Mouse (Mus musculus) left cerebral cortex, postnatal 36 days (tissue): Measurements from ENCODE around the gene Clic5. TPM values are rescaled to one million over a fixed set of nuclear protein-coding genes. Genes with fewer than 3 reads are reported as not detected.

Source experiments
- DNase-seq, 2 experiments: peaks; one replicate each; pipeline ENCODE4 v3.0.0; 2021 to 2022; ENCODE audit warnings: low spot score in 2 of 2, mixed read lengths in 1 of 2
- intact Hi-C: fragments of 180-260 bp; cut with DNase I; formaldehyde crosslinking; loops from one replicate; pipeline ENCODE4 v1.15.1; 2025
- total RNA-seq, 2 experiments: library from RNA; stranded (reverse); gene quantifications; 2 replicates each; pipeline ENCODE4 v1.2.3; 2021

The Clic5 gene
- total RNA-seq, 2 experiments from 2014 or later: 4.0 to 4.8 TPM

DNA sequence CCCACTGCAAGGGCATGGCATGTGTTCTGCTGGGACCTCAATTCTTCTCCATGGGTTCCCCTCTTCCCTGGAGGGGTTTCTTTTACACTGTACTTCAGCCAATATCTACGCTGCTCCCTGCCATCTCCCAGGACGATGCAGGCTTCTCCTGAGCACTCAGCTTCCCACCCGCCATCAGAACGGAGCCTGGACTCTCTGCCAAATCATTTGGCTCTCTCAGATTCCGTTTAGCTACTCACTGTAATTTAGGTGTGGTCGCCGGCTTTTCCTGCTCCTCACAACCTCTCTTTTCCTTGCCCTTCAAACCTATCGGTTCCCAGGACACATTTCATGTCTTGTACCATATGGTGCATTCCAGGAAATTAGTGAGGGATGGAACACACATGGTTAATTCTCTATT, 66.3 kb downstream of the Clic5 start:
- no peak for DNase-seq
- intact Hi-C loops: loop anchor here (10.0 kb wide), 1 partner anchor 370 kb away; no protein-coding TSS in a partner anchor

DNA sequence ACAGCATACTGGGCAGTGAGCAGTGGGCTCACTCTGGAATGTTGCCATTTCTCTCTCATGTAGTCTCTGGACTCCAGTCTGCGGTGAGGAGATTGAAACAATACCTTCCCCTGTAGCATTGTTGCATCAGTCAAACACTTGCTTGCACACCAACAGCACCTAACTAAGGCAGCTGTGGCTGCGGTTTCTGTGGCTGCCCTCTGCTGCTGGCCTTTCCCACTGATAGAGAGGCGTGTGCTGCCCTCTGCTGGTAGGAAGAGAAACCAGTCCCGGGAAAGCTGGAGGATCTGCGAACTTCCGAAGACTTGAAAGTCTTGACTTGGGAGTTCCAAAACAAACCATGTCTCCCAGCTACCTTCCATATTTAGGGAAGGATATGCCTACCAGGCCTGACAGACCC, 68.2 kb downstream of the Clic5 start:
- intact Hi-C loops: loop anchor here (2.0 to 10.0 kb wide), 2 partner anchors 106 to 372 kb away; no protein-coding TSS in a partner anchor
- peak; percentile 45 to 59 for DNase-seq

DNA sequence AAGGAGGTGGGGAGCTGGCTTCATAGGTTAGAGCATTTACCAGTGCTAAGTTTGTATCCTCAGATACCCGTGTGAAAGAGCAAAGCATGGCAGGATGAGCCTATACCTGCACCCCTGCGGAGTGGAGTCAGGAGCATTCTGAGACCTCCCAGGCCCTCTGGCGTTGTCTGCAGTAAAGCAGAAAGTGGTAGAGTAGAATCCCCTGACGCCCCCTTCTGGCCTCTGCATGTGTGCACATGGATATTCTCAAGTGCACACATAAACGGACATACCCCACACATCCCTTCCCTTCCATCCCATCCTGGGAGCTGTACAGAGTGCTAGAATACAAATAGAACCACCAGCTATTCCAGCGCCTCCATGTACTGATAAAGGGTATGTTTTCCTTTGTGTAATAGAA, 70.9 kb downstream of the Clic5 start:
- intact Hi-C loops: loop anchor here (10.0 kb wide), 1 partner anchor 374 kb away; no protein-coding TSS in a partner anchor

DNA sequence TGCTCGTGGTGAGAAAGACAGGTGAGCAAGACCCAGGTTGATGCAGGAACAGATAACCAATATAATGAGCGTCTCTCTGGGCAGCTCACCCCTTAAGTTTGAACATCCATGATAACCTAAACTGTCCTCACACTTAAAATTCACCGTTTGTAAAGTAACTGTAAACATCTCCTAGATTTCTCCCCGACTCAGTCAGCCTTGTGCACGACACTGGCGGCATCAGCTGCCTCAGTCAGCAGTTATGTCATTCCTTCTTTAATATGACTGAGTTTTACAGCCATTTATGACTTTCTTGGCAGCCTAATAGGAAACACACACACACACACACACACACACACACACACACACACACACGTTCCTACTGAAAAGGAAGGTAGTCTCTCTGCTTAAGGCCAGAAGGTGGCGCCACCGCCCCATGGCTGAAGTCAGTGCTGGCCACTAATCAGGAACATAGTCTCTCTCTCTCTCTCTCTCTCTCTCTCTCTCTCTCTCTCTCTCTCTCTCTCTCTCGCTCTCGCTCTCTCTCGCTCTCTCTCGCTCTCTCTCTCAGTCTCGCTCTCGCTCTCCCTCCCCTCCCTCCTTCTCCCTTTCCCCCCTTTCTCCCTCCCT, 73.3 kb downstream of the Clic5 start:
- DNase-seq: peak; percentile 47 to 52
- intact Hi-C loops: loop anchor here (5.0 to 10.0 kb wide), 5 partner anchors 473 to 1143 kb away; no protein-coding TSS in a partner anchor

More for the DNA sequence above, 70.9 kb downstream of the Clic5 start:
- no peak for DNase-seq

DNA sequence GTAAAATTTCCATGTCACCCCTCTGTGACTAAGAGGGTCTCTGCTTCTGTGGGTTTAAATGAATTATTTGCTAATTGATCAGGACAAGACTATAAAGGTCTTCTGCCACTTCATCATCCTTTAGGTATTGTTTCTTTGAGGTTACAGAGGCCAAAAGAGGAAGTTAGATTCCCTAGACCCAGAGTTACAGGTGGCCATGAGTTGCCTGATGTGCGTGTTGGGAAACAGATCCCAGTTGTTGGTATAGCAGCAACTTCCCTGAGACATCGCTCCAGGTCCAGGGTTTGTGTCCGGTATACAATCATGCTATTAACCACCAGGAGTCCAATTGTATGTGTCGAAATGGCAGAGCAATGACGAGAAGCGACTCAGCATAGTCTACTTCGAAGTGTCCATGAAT, 81.7 kb downstream of the Clic5 start:
- no peak for DNase-seq
- intact Hi-C loops: no loop called here

DNA sequence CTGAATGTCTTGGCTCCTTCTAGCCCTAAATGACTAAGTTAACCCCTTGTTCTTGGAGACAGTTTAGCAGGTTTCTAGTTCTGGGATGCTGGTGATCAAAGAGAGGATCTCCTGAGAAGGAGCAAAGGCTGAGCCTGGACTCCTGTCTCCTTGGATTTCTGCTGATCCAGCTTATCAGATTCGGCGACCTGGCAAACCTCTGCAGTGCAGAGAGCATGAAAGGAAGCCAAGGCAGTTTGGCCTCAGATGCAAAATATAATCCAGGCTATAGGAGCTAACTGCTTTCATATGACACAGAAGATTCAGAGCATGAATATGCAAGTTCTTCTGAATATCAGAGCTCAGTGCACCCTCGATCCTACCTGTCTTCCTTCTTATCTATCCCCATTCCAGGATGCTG, 83.0 kb downstream of the Clic5 start:
- no peak for DNase-seq
- intact Hi-C loops: no loop called here

DNA sequence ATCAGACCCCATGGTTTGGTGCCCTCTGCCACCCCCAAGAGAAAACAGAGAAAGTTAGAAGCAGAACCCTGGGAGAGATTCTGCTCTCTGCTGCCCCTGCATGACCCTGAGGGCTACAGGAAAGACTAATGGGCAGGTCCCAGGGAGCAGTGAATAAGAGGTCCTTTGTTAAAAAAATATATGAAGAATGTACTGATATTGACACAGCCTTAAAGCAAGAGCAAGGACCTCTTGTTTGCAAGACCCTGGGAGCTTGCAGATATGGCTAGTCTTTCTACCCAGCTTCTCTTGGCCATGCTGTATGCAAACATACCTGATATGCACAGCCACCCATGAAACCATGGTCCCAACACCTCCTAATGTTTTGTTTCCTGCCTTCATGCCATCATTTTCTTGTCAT, 86.4 kb downstream of the Clic5 start:
- no peak for DNase-seq
- intact Hi-C loops: no loop called here

DNA sequence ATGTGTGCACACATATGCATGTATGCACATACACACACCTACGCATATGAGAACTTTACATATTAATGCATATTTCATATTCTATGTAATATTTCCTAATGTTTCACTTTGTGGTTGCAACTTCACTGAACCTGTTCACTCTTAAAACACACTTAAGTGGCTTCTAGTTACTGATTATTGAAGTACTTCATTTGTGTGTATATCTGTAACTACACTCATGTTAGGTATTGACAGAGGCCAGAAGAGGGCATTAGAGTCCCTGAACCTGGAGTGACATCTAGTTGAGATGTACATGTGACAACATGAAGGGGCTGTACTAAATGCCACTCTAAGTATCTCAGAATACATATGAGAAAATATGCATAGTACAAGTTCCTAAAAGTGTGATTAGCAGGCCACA, 99.9 kb downstream of the Clic5 start:
- intact Hi-C loops: no loop called here
- DNase-seq: no peak

DNA sequence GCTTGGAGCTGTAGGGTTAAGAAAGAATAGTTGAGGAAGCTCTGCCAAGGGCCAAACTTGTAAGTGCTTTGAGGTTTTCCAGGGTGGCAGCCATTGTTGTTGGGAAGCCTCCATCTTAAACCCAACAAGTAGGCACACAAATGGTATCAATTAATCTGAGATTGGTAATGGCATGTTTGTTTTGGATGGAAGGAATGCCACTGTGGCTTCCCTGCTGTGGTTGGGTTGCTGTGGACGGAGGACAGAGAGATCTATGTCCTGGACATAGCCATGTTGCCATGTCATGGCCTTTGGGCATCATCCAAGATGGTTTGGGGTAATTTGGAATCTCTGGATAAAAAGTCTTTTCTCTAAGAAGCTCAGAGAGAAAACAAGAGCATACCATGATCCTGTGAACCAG, 108.8 kb downstream of the Clic5 start:
- no peak for DNase-seq
- intact Hi-C loops: no loop called here

DNA sequence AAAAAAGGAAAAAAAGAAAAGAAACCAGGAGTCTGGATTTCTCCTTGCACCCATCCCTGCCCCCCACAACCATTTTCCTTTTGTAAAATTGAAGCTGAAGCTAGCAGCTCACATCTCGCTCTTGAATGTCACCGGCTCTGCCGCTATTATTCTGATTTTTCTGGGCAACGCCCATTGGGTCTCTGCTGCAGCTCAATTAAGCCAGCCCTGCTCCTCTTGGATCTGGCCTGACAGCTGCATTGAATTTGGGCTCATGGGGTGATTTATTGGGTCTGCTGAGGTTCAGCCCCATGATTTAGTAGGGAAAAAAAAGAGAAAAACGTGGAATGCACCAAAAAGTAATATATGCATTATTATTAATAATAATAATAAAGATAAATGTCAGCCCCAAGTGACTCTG, 111.9 kb downstream of the Clic5 start:
- intact Hi-C loops: no loop called here
- no peak for DNase-seq

DNA sequence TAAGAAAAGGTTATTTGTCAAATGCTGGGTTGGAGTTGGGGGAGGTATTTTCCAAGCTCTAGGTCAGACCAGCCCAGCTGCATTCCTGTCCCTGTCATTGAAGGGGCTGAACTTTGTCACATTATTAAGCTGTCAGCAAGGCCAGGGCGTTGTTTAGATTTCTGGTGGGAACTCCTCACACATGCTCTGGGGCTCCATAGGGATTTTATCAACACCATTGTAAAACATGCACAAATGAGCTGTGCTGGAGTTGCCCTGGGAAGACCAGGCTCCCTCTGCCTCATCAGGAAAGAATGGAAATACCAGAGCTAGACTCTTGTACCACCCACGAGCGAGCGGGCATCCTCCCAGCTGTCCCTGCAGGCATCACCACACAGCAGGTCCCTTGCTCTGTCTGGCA, 112.3 kb downstream of the Clic5 start:
- intact Hi-C loops: no loop called here
- DNase-seq: no peak

DNA sequence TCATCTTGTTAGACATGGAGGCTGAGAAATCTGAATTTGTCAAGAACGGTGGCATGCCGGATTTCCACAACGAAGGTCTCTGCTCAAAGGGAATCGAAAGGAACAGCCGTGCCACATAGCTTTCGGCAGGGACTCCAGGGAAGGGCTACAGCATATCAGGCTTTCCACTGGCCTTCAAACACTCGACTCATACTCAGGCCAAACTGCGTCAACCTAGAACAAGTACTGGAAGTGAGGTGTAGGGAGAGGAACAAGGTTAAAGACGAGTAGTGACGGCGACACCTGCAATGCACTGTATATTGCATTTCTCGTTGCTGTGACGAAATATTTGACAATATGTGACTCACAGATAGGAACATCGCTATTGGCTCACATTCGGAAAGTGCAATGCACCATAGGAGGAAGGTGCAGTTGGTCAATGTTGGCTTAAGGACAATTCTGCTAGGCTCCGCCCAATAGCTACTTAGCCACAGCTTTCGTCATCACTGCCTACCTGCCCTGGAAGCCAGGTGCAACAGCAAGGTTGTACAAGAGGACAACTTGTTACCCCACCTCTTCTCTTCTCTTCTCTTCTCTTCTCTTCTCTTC, 112.9 kb downstream of the Clic5 start:
- DNase-seq: no peak
- intact Hi-C loops: no loop called here

DNA sequence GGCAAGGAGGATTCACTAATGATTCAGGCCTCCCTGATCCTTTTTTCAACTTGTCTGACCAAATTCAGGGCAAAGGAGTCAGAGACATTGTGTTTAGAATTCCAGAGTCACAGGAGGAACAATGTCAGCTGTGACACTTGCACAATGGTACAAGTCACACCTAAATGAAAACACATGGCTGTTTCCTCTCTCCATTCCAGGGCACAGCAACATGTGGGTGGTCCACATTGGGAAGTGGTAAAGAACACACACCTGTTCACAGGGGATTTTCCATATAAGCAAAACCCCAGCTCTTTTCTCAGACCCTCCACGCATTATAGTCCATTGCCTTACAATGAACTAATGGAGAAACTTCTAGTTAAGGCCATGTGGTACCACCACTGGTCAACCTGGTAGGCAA, 115.7 kb downstream of the Clic5 start:
- intact Hi-C loops: no loop called here
- no peak for DNase-seq

DNA sequence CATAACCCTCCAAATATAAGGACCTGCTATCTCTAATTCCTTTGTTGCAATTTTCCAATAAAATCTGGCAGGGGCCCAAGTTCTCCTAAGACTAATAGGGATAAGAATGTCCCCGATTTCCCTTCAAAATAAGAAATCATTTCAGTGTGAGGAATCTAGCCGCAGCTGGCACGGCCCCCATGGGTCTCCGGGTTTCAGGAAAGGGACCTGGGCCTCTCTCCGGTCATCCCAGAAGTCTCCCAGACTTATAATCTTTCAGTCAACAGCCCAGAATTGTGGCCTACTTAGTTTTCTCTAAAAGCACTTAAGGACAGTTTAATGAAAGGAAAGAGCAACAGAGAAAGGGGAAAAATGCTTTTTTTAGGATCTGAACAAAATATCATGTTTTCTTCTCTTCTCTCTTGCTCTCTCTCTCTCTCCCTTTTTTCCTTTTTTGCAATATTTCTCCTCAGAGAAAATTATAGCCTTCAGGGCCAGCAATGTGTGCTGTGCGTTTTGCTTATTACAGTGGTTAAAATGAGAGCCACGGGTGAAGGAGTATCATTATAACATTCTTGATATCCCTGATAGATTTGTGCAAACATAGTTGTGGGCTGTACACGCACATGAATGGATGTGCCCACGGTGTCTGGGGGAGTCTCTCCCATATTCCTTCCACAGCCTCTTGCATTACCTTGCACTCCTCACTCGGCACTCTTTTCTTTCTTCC, 121.7 kb downstream of the Clic5 start:
- no peak for DNase-seq
- intact Hi-C loops: no loop called here

DNA sequence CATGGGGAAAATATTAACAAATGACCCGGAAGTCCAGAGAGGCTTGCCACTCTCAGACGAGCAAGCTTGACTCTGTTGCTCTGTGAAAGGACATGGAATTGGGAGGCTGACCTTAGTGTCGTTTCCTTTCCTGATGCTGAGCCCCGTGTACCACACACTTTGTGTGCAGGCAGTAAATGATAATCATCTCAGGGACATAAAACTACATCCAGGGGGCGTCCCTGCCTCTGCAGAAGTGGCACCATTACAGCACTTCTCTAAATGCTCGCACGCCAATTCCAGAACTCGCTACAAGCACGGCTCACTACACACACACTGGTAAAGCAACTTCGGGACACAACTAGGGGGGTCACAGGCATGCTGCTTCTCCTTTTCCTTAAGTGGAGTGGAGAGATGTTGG, 136.9 kb downstream of the Clic5 start:
- intact Hi-C loops: no loop called here
- DNase-seq: no peak

DNA sequence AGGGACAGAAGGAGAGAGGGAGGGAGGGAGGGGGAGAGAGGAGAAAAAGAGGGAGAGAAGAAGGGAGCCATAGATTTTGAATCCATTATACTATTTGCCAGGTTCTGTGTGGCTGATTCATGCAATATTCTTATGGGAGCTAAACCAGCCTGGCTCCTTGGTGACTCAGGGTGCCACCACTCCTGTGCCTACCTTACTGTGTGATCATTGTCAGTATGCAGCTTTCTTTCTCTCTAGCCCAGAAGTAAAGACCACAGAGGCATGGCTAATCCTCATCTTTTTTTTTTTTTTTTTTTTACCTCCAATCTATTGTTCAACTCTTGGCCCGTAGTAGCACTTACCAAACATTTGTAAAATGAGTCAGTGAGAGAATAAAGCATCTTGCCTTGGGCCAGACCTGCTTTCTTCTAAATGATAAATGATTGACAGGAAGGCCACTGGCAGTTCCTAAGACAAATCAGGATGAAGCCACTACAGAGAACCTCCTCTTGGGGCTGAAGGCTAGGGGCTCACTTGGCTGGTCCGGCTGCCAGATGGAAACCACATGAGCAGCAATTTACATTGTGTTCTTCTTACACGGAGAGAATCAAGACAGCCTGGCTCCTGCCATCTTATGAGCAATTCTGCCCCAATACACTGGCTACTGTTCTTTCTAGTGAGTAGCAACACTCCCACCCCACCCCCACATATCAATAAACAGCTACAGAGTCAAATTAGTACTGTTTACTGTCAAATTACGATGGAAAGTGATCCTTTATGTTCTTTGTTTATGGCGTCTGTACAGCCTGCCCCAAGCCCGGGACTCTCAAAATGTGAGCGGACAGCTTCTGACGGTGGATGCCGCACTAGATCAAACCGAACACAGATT, 139.1 kb downstream of the Clic5 start:
- no peak for DNase-seq
- intact Hi-C loops: no loop called here

DNA sequence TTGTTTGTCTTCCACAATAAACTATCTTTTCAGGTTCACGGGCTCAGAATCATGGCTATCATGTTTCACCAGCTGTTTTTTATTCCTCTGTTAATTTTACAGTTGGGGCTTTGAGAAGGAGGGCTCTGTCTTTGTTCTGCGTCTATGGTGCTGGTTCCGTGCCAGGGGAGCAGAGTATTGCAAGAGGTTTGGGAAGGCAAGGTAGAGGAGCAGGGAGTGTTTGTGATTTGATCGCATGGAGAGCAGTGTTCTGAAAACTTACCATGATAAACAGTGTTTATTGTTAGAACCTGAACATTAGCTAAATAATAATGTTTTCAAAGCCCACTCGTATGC, 139.7 kb downstream of the Clic5 start:
- intact Hi-C loops: no loop called here
- DNase-seq: no peak
